Mouse (Mus musculus) liver, adult 2 months (tissue): ENCODE measurements at regions not wholly inside any gene's neighbourhood (a gene's known extent, or its start where the extent isn't known, plus 50 kb on each side); places are given as distances from the start of the nearest gene placed in this dataset.

Experiments used
- CTCF ChIP-seq: fragments of 200-500 bp; IDR thresholded peaks from 2 replicates; pipeline ENCODE4 v1.5.1; 2011; ENCODE audit warnings: low read depth, low read length, control low read depth
- POLR2A ChIP-seq: fragments of 200-500 bp; IDR thresholded peaks from 2 replicates; pipeline ENCODE4 v1.6.1; 2011; ENCODE audit warnings: low read length, control low read depth; ENCODE audit not compliant: insufficient read depth; ENCODE audit errors: extremely low read depth

DNA sequence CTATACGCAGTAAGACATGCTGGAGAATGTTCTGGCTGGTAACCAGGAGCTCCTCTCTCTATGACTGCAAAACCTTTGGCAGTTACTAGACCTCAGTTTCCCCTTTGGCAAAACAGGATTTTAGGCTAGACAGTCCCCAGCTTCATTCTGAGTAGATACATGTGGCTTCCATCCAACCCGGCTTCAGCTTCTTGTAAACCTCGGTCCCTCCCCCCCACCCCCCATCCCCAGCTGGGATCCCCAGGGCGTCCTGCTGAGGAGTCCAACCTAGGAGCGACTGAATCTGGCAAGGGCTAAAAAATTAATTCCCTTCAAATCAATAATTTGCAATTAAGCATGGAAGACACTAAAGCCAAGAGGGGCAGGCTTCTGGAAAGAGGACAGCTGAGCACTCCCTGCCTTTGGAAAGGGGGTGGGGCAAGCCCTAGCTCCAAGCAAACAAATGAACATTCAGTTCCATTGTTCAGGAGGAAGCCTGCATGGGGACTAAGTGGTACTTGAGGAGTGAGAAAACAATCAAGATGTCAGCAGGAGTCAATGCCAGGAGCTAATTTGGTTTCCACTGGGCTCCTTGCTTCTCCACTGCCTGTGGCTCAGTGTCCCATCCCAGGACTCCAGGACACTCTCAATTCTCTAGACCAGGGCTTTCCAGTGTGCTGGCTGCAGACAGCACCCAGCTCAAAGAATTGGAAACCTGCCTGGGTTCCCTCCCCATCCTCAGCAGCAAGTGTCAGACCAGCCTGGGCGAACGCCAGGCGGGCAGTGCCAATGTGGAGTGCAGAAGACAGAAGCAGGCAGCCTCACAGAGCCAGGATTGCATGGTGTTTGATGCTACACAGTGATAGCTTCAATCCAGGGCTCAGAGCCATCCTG lies 1528.0 kb upstream of the Gulo start:
- TF ChIP-seq POLR2A (no peak), CTCF (no peak)
